Mouse (Mus musculus) heart, embryonic 16.5 days (tissue): Measurements from ENCODE around the gene Sgsm1. TPM values are rescaled to one million over a fixed set of nuclear protein-coding genes. Genes with fewer than 3 reads are reported as not detected.

Source experiments
- ATAC-seq: fragments of 200-750 bp; cut with Nextera tagmentation; replicated peaks from 2 replicates; pipeline ENCODE4 v1.8.0; 2017; ENCODE audit warnings: moderate number of reproducible peaks; ENCODE audit not compliant: insufficient read depth, low FRiP score; ENCODE audit errors: extremely low read depth
- H3K27ac ChIP-seq: fragments of 300-500 bp; sonication (generic); 2 replicates; pipeline ENCODE4 v1.5.1; 2014; ENCODE audit warnings: mild to moderate bottlenecking, low read length, control low read depth, moderate library complexity
- H3K27me3 ChIP-seq: fragments of 300-500 bp; sonication (generic); 2 replicates; pipeline ENCODE4 v1.6.1; 2014; ENCODE audit warnings: low read length, mixed read lengths; ENCODE audit not compliant: control insufficient read depth, insufficient read depth
- H3K36me3 ChIP-seq: fragments of 300-500 bp; sonication (generic); 2 replicates; pipeline ENCODE4 v1.6.1; 2014; ENCODE audit not compliant: control insufficient read depth, insufficient read depth
- H3K4me1 ChIP-seq: fragments of 300-500 bp; sonication (generic); 2 replicates; pipeline ENCODE4 v1.6.1; 2014; ENCODE audit warnings: low read length, mixed read lengths; ENCODE audit not compliant: control insufficient read depth, insufficient read depth
- H3K4me2 ChIP-seq: fragments of 300-500 bp; sonication (generic); 2 replicates; pipeline ENCODE4 v1.6.1; 2014; ENCODE audit warnings: low read depth, mild to moderate bottlenecking, control low read depth, low read length
- H3K4me3 ChIP-seq: fragments of 300-500 bp; sonication (generic); 2 replicates; pipeline ENCODE4 v1.5.1; 2014; ENCODE audit warnings: mild to moderate bottlenecking, control low read depth, low read length
- H3K9ac ChIP-seq: fragments of 300-500 bp; sonication (generic); 2 replicates; pipeline ENCODE4 v1.6.1; 2014; ENCODE audit warnings: low read length, control low read depth
- H3K9me3 ChIP-seq: fragments of 300-500 bp; sonication (generic); replicated peaks from 2 replicates; pipeline ENCODE4 v1.6.1; 2016; ENCODE audit warnings: low read length; ENCODE audit not compliant: control insufficient read depth
- WGBS: fragments of 180-500 bp; shearing (Covaris S2); extraction: QIAGEN DNeasy Blood & Tissue Kit; methylation state at CpG from one replicate; pipeline ENCODE4 v1.1.7; 2014; 5-methylcytosine and 5-hydroxymethylcytosine counted together
- polyA plus RNA-seq: library from polyadenylated mRNA; unstranded; fragments of >200 nt; fragmentation: Nextera tagmentation; extraction: Ambion mirVana; gene quantifications from 2 replicates; pipeline ENCODE4 v1.2.1, GENCODE M21; 2015

Sgsm1 gene
- polyA plus RNA-seq, 1 experiment from 2014 or later, result 1.0 TPM

DNA sequence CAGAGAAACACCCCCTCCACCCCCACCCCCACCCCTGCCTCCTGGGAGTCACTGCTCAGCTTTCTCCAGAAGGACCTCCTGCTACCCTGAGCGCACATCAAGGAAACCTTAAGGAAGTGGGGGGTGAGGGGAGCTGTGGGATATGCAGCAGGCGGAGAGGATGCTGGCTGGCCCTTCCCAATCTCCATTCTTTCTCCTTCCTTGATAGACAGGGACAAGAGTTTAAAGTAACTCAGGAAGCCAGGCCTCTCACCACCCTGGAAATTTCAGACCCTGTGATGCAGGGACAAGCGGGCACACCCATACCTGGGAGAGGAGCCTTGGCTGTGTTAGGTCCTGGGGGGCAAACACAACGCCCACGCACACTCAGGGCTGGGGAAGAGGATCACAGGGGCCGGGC lies 100.3 kb downstream of the Sgsm1 start:
- Histone ChIP-seq H3K4me3 (no peak overlapping the region), H3K36me3 (no peaks in the 10 kb centered on the region), H3K27me3 (no peaks in the 10 kb centered on the region), H3K9ac (no peak overlapping the region), H3K27ac (peak overlapping the region; percentile 85), H3K4me2 (no peak overlapping the region), H3K4me1 (0 out of 2 replicates have a peak, but pooled peaks cover 5% of the 10 kb centered on the region), H3K9me3 (no peaks in the 10 kb centered on the region)
- no peak for ATAC-seq
- 63% methylated on average over 6 of the region's 6 CpGs for WGBS

DNA sequence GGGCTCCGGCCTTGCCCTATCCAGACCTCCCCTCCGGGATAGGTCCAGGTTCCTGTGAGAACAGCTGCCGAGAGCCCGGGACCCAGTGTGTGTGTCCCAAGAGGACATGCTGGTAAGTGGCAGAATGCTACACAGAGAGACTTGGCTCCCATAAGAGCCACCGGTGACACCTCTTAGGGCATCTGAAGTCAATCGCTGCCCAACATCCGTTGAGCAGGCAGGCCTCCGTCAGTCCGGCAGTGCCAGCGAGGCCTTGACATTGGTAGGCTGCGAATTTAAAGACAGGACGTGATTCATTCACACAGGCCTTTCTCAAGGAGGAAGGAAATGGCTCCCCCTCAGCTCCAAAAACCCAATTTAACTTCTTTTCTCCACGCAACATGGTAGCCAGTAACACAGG lies 100.7 kb downstream of the Sgsm1 start:
- Histone ChIP-seq H3K4me3 (no peak overlapping the region), H3K36me3 (no peaks in the 10 kb centered on the region), H3K9me3 (no peaks in the 10 kb centered on the region), H3K9ac (no peak overlapping the region), H3K4me1 (0 out of 2 replicates have a peak, but pooled peaks cover 5% of the 10 kb centered on the region), H3K4me2 (no peak overlapping the region), H3K27ac (peak overlapping the region; percentile 85), H3K27me3 (no peaks in the 10 kb centered on the region)
- 79% methylated on average over 13 of the region's 13 CpGs for WGBS
- ATAC-seq, result no peak

DNA sequence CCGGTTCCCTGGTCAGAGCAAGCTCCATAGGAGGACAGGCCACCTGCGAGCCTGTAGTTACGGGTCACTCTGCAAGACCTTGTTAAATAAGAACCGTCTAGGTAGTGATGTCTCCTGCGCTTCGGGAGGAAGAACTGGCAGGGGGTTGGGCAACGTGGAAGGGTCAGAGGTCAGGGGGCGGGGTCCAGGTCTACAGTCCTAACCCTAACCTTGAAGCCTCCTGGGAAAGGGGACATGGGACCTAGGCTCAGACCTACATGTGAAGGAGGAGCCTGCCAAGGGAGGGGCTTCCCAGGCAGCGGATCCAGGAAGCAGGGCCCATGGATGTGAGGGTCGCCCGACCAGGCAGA lies 101.2 kb downstream of the Sgsm1 start:
- Histone ChIP-seq H3K4me3 (no peak overlapping the region), H3K4me1 (0 out of 2 replicates have a peak, but pooled peaks cover 5% of the 10 kb centered on the region), H3K4me2 (no peak overlapping the region), H3K36me3 (no peaks in the 10 kb centered on the region), H3K9ac (no peak overlapping the region), H3K27me3 (no peaks in the 10 kb centered on the region), H3K27ac (peak overlapping the region; percentile 85), H3K9me3 (no peaks in the 10 kb centered on the region)
- 45% methylated on average over 11 of the region's 11 CpGs for WGBS
- ATAC-seq, result no peak

DNA sequence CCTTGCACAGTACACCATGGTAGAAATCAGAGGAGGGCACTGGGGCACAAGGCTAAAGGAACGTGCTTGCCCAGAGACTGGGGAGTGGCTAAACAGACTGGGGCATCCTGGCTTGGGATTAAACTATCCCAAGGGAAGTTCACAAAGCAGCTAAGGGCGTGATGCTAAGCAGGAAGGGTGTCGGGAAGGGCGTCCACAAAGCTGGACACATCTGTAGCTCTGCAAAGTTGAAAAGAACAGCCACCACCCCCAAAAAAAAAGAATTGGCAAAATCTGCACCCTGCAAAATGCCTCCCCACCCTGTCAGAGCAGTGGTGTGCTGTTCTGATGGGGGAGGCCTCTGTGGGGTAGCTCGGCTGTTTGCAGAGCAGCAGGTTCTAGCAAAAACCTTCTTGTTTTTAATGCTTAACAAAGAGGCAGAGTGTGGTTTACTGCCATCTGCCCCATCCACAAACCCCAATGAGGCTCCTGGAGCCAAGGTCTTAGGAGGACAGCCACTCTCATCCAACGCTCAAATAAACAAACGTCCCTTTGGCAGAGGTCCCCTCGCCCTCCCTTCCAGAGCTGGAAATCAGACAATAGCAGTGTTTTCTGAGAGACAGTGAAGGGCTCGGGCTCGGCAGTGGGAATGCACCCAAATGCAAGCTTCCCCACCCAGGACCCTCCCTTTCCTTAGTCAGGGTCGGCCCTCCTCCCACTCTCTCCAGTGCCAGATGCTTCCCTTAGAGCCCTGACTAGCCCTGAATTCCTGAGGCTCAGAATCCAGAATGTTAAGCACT lies 101.8 kb downstream of the Sgsm1 start:
- H3K36me3 ChIP-seq, result no peaks in the 10 kb centered on the region
- 0 out of 2 replicates have a peak, but pooled peaks cover 5% of the 10 kb centered on the region for H3K4me1 ChIP-seq
- H3K27me3 ChIP-seq, result no peaks in the 10 kb centered on the region
- H3K4me2 ChIP-seq, result no peak overlapping the region
- 45% methylated on average over 11 of the region's 11 CpGs for WGBS
- no peaks in the 10 kb centered on the region for H3K9me3 ChIP-seq
- no peak overlapping the region for H3K9ac ChIP-seq
- H3K4me3 ChIP-seq, result no peak overlapping the region
- H3K27ac ChIP-seq, result peak overlapping the region; percentile 85
- ATAC-seq, result peak; percentile 53

DNA sequence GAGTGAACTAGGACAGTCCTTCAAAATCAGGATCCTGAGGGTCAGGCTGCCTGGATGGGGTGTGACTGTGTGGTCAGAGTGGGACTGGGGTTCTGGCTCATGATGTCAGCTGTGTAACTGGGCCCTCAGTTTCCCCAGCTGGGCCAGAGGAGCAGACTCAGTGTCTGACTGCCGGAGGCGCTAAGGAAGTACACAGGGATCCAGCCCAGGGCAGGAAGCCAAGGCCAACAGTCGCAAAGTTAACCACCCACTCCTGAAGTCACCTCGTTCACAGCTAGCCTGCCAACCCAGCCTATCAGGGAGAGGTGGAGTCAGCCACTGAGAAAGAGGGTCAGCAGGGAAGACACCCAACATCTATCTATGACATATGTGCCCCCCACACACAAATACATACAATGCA lies 102.5 kb downstream of the Sgsm1 start:
- peak overlapping the region; percentile 85 for H3K27ac ChIP-seq
- H3K4me1 ChIP-seq, result 0 out of 2 replicates have a peak, but pooled peaks cover 5% of the 10 kb centered on the region
- H3K4me3 ChIP-seq, result no peak overlapping the region
- H3K9ac ChIP-seq, result no peak overlapping the region
- no peak overlapping the region for H3K4me2 ChIP-seq
- ATAC-seq, result no peak
- WGBS, result 32% methylated on average over 4 of the region's 4 CpGs
- H3K27me3 ChIP-seq, result no peaks in the 10 kb centered on the region
- H3K36me3 ChIP-seq, result no peaks in the 10 kb centered on the region
- peaks cover 4% of the 10 kb centered on the region; the same call in 1 of the 2 replicates for H3K9me3 ChIP-seq

DNA sequence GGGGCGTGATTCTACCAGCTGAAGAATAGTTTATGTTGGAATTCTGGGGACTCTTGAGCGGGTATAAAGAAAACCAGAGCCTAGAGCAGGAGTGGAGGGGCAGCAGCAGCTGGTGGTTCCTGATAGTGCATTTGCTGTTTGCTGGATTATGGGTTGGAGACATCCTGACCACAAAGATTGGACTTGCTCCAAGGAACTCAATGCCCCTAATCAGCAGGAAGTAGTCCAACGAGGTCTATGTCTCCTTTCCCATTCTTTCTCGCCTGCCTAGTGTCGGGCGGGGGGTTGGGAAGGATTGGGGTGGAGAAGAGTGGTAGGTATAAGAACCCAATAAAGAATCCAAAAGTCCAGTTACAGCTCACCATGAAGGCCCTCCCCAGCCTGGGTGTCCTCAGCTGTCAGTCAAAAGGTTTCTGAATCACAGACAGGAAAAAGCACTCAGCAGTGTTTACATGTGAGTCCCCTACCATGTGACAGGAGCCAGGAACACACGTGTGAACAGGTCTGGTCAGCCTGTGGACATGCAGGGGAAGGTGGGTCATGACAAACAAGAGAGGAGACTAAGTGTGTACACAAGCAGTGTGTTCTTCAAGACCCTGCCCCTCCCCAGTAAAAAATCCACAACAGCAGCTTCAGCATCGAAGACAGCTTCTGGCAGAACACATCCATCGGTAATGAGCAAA lies 103.8 kb downstream of the Sgsm1 start:
- Histone ChIP-seq H3K9ac (no peak overlapping the region), H3K36me3 (no peaks in the 10 kb centered on the region), H3K9me3 (peaks cover 6% of the 10 kb centered on the region; the same call in 1 of the 2 replicates), H3K27ac (peak overlapping the region; percentile 85), H3K4me2 (no peak overlapping the region), H3K27me3 (no peaks in the 10 kb centered on the region), H3K4me1 (0 out of 2 replicates have a peak, but pooled peaks cover 5% of the 10 kb centered on the region), H3K4me3 (no peak overlapping the region)
- no peak for ATAC-seq
- WGBS, result 36% methylated on average over 9 of the region's 9 CpGs

DNA sequence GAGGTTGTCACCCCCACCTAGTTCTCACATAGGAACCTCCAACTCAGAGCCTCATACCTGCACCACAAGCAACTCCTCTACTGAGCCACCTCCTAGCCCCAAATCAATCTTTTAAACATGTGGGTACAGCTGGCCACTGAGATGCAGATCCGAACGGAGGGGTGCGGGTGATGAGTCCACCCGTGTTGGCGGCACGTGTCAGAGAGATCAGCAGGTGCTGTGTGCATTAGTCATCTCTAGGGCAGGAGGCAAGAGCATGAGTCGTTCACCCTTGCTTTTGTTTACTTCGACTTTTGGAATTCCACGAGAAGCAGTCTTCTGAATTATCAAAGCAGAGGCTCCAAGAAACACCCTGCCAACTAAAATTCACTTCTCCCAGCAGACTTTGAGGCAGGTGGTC lies 106.4 kb downstream of the Sgsm1 start:
- ATAC-seq, result no peak
- no peaks in the 10 kb centered on the region for H3K27me3 ChIP-seq
- no peak overlapping the region for H3K27ac ChIP-seq
- H3K36me3 ChIP-seq, result no peaks in the 10 kb centered on the region
- peaks cover 6% of the 10 kb centered on the region; the same call in 1 of the 2 replicates for H3K9me3 ChIP-seq
- H3K4me1 ChIP-seq, result peaks cover 6% of the 10 kb centered on the region; the same call in 1 of the 2 replicates
- WGBS, result 76% methylated on average over 9 of the region's 9 CpGs
- H3K9ac ChIP-seq, result no peak overlapping the region
- no peak overlapping the region for H3K4me2 ChIP-seq
- no peak overlapping the region for H3K4me3 ChIP-seq

DNA sequence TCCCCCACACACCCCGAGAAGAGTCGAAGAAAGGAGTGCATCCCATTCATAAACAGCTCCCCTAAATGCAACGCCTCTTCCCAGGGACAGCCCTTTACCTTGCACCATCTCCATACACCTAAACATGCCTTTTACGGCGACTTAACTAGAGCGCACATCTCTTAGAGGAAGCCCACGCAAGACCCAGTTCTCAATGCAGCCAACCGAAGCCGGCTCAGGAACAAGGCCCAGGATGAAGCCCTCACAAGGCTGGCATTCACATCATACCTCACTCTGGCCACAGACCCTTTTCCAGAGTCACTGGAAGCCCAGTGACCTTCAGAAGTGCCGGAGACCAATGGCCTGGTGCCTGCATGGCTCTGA lies 110.8 kb downstream of the Sgsm1 start:
- no peaks in the 10 kb centered on the region for H3K36me3 ChIP-seq
- no peak for ATAC-seq
- peak overlapping the region; percentile 46 for H3K27ac ChIP-seq
- H3K4me3 ChIP-seq, result no peak overlapping the region
- peaks cover 13% of the 10 kb centered on the region for H3K4me1 ChIP-seq
- H3K27me3 ChIP-seq, result no peaks in the 10 kb centered on the region
- no peak overlapping the region for H3K4me2 ChIP-seq
- 75% methylated on average over 10 of the region's 10 CpGs for WGBS
- H3K9me3 ChIP-seq, result peaks cover 6% of the 10 kb centered on the region; the same call in 1 of the 2 replicates
- no peak overlapping the region for H3K9ac ChIP-seq

DNA sequence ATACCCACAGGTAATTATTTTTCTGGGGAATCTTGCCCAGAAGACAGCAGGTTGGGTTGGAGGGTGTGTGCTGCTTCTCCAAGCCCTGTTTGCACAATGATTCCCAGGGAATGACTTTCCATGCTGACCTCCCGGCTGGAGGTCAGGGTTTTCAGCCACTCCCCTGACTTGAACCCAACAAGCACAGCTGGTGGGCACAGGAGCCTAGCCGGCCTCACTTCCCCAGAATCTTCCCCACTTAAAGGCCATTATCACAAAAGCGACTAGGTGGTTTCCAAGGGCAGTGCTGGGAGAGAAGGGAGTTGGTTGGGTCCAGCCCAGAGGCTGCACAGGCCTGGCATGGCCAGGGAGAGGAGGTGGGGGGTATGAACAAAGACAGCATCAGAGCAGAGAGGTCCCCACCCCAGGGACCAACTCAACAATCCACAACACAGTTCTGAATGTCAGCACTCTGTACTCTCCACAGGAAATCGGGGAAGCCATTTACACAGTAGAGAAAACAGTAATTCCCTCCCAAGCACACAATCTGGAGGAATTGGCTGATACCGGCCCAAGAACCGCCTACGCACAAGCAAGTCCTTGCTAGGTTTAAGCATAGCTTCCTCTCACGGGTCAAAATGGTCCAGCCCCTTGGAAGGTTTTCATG lies 111.3 kb downstream of the Sgsm1 start:
- Histone ChIP-seq H3K4me2 (no peak overlapping the region), H3K4me3 (no peak overlapping the region), H3K27me3 (no peaks in the 10 kb centered on the region), H3K27ac (peak overlapping the region; percentile 46), H3K4me1 (peaks cover 13% of the 10 kb centered on the region), H3K36me3 (no peaks in the 10 kb centered on the region), H3K9me3 (peaks cover 6% of the 10 kb centered on the region; the same call in 1 of the 2 replicates), H3K9ac (no peak overlapping the region)
- 41% methylated on average over 8 of the region's 8 CpGs for WGBS
- ATAC-seq, result peak; percentile 73
